Mouse (Mus musculus): Measurements from ENCODE around the gene Carf.
"Not testable (repeated sequence)": the region's sequence is repeated elsewhere in the genome, so short reads cannot be mapped to it uniquely, and the experiment has no call there.

The Carf gene

GRCm38 (mm10) chr1:60098024-60098781, at the start of gene Carf, which contains the start of gene Wdr12:
TSS of gene Carf (plus strand) at chr1:60098247.
TSS of gene Wdr12 (minus strand) at chr1:60098645.
- DNase-seq = peak; percentile 98

- DNase-seq = no peak
Observed at GRCm38 (mm10) chr1:60054659-60055058, 43.4 kb upstream of the Carf start.

- no peak for DNase-seq
Observed at GRCm38 (mm10) chr1:60056310-60056709, 41.7 kb upstream of the Carf start.

- DNase-seq = not testable (repeated sequence)
Observed at GRCm38 (mm10) chr1:60070725-60071124, 27.3 kb upstream of the Carf start.

- no peak for DNase-seq
Observed at GRCm38 (mm10) chr1:60074935-60075334, 23.1 kb upstream of the Carf start.

- DNase-seq = no peak
Observed at GRCm38 (mm10) chr1:60075590-60075989, 22.5 kb upstream of the Carf start.

- no peak for DNase-seq
Observed at GRCm38 (mm10) chr1:60076411-60076810, 21.6 kb upstream of the Carf start.

- DNase-seq = no peak
Observed at GRCm38 (mm10) chr1:60096572-60097276, 1.3 kb upstream of the Carf start.

- peak; percentile 63 for DNase-seq
Observed at GRCm38 (mm10) chr1:60097277-60098023, 597 bp upstream of the Carf start.

- no peak for DNase-seq
Observed at GRCm38 (mm10) chr1:60098839-60099238, 792 bp downstream of the Carf start.

- DNase-seq = no peak
Observed at GRCm38 (mm10) chr1:60104582-60104981, 6.5 kb downstream of the Carf start.

GRCm38 (mm10) chr1:60117721-60118455, 19.8 kb downstream of the Carf start:
- DNase-seq = no peak

- DNase-seq = no peak
Observed at GRCm38 (mm10) chr1:60137346-60137745, 39.3 kb downstream of the Carf start.

- DNase-seq = no peak
Observed at GRCm38 (mm10) chr1:60152700-60153099, 54.7 kb downstream of the Carf start.

GRCm38 (mm10) chr1:60156651-60157050, 58.6 kb downstream of the Carf start:
- no peak for DNase-seq

- DNase-seq = no peak
Observed at GRCm38 (mm10) chr1:60158411-60158810, 60.4 kb downstream of the Carf start.

GRCm38 (mm10) chr1:60163676-60164075, 65.6 kb downstream of the Carf start:
- no peak for DNase-seq

GRCm38 (mm10) chr1:60169626-60170025, 71.6 kb downstream of the Carf start:
- DNase-seq = no peak

- no peak for DNase-seq
Observed at GRCm38 (mm10) chr1:60170251-60170650, 72.2 kb downstream of the Carf start.

GRCm38 (mm10) chr1:60173119-60173518, 75.1 kb downstream of the Carf start:
- DNase-seq = no peak

GRCm38 (mm10) chr1:60177814-60178213, 79.8 kb downstream of the Carf start:
- DNase-seq = not testable (repeated sequence)

- DNase-seq = no peak
Observed at GRCm38 (mm10) chr1:60179376-60179775, 81.3 kb downstream of the Carf start.

Measured in right cerebral cortex, postnatal 25 days (tissue).